Mouse (Mus musculus) neural tube, embryonic 12.5 days (tissue): ENCODE measurements around the gene Bpi. TPM values are rescaled to one million over a fixed set of nuclear protein-coding genes. Genes with fewer than 3 reads are reported as not detected.
A peak's percentile ranks its signal among the peaks of the same experiment; 100 is the strongest.

Experiments used
- ATAC-seq: fragments of 200-750 bp; cut with Nextera tagmentation; 2 replicates; pipeline ENCODE4 v1.8.0; 2017; ENCODE audit warnings: low read depth, mild to moderate bottlenecking, moderate TSS enrichment, moderate library complexity; ENCODE audit not compliant: low FRiP score
- H3K27ac ChIP-seq: fragments of 300-500 bp; sonication (generic); 2 replicates; pipeline ENCODE4 v1.5.1; 2016
- H3K27me3 ChIP-seq: fragments of 300-500 bp; sonication (generic); replicated peaks from 2 replicates; pipeline ENCODE4 v1.6.1; 2016; ENCODE audit warnings: mild to moderate bottlenecking
- H3K36me3 ChIP-seq: fragments of 300-500 bp; sonication (generic); 2 replicates; pipeline ENCODE4 v1.6.1; 2016; ENCODE audit warnings: mild to moderate bottlenecking
- H3K4me1 ChIP-seq: fragments of 300-500 bp; sonication (generic); 2 replicates; pipeline ENCODE4 v1.6.1; 2016
- H3K4me2 ChIP-seq: fragments of 300-500 bp; sonication (generic); replicated peaks from 2 replicates; pipeline ENCODE4 v1.6.1; 2016; ENCODE audit warnings: mild to moderate bottlenecking
- H3K4me3 ChIP-seq: fragments of 300-500 bp; sonication (generic); 2 replicates; pipeline ENCODE4 v1.5.1; 2016
- H3K9ac ChIP-seq: fragments of 300-500 bp; sonication (generic); 2 replicates; pipeline ENCODE4 v1.6.1; 2016; ENCODE audit warnings: mild to moderate bottlenecking
- H3K9me3 ChIP-seq: fragments of 300-500 bp; sonication (generic); 2 replicates; pipeline ENCODE4 v1.6.1; 2016; ENCODE audit warnings: mild to moderate bottlenecking
- WGBS: fragments of 180-500 bp; shearing (Covaris S2); methylation state at CpG from one replicate; pipeline ENCODE4 v1.1.7; 2016; 5-methylcytosine and 5-hydroxymethylcytosine counted together
- polyA plus RNA-seq: library from polyadenylated mRNA; unstranded; fragments of >200 nt; fragmentation: Nextera tagmentation; extraction: Ambion mirVana; gene quantifications from 2 replicates; pipeline ENCODE4 v1.2.1, GENCODE M21; 2016

Bpi gene
- polyA plus RNA-seq, 1 experiment from 2014 or later, result not detected

DNA sequence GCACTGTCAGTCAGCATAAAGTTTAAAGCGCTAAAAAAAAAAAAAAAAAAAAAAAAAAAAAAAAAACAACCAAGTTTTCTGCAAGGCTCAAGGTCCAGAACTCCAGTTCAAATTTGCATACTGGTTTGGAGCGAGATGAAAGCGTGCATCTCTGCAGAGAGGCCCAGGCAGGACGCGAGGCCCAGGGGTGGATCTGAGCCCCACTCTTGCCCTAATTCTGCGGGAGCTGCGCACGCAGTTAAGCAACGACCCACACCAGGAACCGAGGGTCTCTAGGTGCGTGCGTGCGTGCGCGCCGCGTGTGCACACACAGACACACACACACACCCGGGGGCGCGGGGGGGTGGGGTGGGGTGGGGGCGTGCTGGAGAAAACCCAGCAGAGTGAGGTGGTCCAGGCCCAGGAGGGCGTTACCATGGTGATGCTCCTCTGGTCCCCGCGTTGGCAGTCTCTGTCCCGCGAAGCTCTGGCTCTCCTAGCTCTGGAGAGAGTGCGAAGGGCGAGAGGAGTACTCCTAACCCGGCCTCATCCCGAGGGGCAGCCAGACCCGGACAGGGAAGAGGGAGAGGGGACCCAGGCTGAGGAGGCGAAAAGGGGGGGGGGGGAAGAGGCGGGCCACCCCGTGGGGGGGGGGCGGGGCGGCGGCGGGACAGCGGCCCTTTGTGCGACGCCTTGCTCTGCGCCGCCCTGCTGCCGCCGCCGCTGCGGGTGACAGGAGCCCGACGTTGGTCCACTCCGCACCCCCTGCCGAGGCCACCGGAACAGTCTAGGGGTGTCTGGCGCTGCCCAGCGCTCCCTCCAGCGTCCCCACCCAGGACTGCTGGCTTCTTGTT, 29.0 kb upstream of the Bpi start, which contains the start of gene D630003M21Rik:
TSS of gene D630003M21Rik (minus strand) at position 553 of the 833 bp plus-strand sequence.
- Histone ChIP-seq H3K36me3 (no peaks in the 10 kb centered on the region), H3K4me2 (peak within 1 kb of the TSS; percentile 91), H3K27ac (no peak within 1 kb of the TSS), H3K9me3 (no peaks in the 10 kb centered on the region), H3K9ac (peak within 1 kb of the TSS; percentile 58), H3K4me3 (peak within 1 kb of the TSS; percentile 40), H3K27me3 (no peaks in the 10 kb centered on the region), H3K4me1 (peaks cover 25% of the 10 kb centered on the region)
- ATAC-seq, result peak; percentile 81
- WGBS, result under 1% methylated on average over 45 of the region's 55 CpGs

DNA sequence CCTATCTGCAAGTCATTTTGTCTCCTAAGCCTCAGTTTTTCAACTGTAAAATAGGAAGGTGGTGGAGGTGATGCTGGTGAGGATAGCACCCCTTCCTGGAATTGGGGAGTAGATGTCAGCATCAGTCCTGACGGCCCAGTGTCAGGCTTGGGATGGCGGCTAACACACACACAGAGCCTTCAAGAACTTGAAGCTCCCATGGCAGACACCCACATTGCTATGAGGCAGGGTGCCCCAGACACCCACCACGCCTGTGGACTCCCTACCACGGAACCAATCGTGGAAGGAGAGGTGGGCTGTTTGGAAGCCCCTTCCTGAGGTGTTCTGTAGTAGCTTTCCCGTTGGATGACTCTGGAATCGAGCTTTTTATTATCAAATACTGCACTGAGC, 28.4 kb upstream of the Bpi start:
- WGBS, result 33% methylated on average over 7 of the region's 7 CpGs
- Histone ChIP-seq H3K9ac (peak overlapping the region; percentile 58), H3K9me3 (no peaks in the 10 kb centered on the region), H3K36me3 (no peaks in the 10 kb centered on the region), H3K27ac (no peak overlapping the region), H3K4me1 (peaks cover 25% of the 10 kb centered on the region), H3K4me2 (peak overlapping the region; percentile 91), H3K4me3 (peak overlapping the region; percentile 40), H3K27me3 (no peaks in the 10 kb centered on the region)
- peak; percentile 21 for ATAC-seq

DNA sequence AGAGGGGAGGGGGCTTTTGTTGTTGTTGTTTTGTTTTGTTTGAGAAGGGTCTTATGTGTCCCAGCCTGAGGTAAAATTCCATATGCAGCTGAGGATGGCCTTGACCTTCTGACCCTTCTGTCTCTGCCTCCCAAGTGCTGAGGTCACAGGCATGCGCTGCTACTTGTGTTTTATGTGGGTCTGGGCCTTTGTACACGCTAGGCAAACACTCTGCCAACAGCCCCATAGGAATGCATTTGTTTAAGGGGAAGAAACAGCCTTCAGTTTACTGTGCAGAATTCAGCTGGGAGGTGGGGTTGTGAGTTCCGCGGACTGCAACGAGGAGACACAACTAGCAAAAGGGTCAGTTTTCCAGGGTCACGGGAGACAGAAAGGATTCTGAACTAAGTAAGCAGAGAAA, 27.3 kb upstream of the Bpi start:
- Histone ChIP-seq H3K27ac (no peak overlapping the region), H3K4me1 (peaks cover 25% of the 10 kb centered on the region), H3K27me3 (no peaks in the 10 kb centered on the region), H3K9ac (no peak overlapping the region), H3K36me3 (no peaks in the 10 kb centered on the region), H3K4me3 (no peak overlapping the region), H3K9me3 (no peaks in the 10 kb centered on the region), H3K4me2 (no peak overlapping the region)
- no peak for ATAC-seq
- 33% methylated on average over 6 of the region's 6 CpGs for WGBS

DNA sequence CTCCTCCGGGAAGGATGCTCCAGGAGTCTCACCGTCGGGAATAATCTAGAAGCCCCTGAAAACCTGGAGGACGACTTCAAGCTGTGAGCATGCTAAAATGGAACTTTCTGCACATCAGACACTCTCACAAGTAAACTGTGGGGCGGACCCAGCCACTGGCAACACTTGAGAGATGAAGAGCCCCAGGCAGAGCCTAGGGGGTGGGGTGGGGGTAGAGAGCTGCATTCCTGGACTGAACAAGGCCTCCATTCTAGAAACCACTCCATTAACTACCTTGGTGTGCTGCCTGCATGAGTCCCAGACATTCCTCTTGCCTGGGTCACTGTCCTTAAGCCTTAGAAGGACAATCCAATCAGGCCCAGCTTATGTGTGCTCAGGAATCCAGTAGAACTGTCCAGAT, 26.8 kb upstream of the Bpi start:
- Histone ChIP-seq H3K9ac (no peak overlapping the region), H3K27me3 (no peaks in the 10 kb centered on the region), H3K36me3 (no peaks in the 10 kb centered on the region), H3K4me2 (no peak overlapping the region), H3K4me3 (no peak overlapping the region), H3K9me3 (no peaks in the 10 kb centered on the region), H3K27ac (no peak overlapping the region), H3K4me1 (peaks cover 25% of the 10 kb centered on the region)
- no peak for ATAC-seq
- WGBS, result 45% methylated on average over 5 of the region's 5 CpGs

DNA sequence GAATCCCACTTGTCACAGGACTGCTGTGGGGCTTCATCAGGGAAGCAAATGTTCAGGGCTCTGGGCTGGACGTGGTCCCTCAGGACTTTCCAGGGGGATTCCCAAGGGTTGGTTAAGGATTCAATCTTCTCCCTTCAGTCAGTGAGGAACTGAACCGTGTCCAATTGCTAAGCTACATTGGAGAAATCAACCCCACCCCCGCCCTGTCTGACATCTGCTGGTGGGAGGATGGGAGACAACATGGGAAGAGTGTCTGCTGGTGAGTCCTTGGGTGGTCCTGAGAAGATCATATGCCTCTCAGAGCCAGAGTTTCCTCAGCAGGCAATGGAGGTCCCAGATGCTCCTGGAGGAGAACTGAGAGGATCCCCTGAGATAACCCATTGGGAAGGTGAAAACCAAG, 25.5 kb upstream of the Bpi start:
- Histone ChIP-seq H3K9me3 (no peaks in the 10 kb centered on the region), H3K4me1 (peaks cover 25% of the 10 kb centered on the region), H3K27ac (no peak overlapping the region), H3K4me3 (no peak overlapping the region), H3K36me3 (no peaks in the 10 kb centered on the region), H3K4me2 (no peak overlapping the region), H3K9ac (no peak overlapping the region), H3K27me3 (no peaks in the 10 kb centered on the region)
- ATAC-seq, result no peak
- WGBS, result 58% methylated on average over 3 of the region's 3 CpGs

DNA sequence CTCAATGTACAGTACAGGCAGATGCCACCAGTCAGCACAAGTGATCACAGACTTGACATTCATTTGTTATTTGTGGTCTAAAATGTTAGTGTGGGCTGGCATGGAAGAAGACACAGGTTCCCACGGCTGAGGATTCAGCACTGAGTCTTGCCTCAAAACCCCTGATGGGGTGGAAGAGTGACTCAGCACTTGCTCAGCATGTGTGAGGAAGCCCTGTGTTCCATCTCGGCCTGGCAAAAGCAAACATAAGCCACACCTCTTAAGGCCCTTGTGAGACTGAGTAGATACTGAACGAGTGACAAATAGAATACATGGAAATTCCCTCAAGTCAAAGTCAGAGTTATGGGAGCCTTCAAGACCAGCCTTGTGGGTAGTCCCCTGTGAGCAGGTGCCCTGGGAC, 24.8 kb upstream of the Bpi start:
- H3K4me2 ChIP-seq, result no peak overlapping the region
- H3K27ac ChIP-seq, result no peak overlapping the region
- WGBS, result 84% methylated on average over 3 of the region's 3 CpGs
- no peaks in the 10 kb centered on the region for H3K36me3 ChIP-seq
- H3K27me3 ChIP-seq, result no peaks in the 10 kb centered on the region
- H3K9ac ChIP-seq, result no peak overlapping the region
- H3K9me3 ChIP-seq, result no peaks in the 10 kb centered on the region
- ATAC-seq, result no peak
- peaks cover 25% of the 10 kb centered on the region for H3K4me1 ChIP-seq
- H3K4me3 ChIP-seq, result no peak overlapping the region

DNA sequence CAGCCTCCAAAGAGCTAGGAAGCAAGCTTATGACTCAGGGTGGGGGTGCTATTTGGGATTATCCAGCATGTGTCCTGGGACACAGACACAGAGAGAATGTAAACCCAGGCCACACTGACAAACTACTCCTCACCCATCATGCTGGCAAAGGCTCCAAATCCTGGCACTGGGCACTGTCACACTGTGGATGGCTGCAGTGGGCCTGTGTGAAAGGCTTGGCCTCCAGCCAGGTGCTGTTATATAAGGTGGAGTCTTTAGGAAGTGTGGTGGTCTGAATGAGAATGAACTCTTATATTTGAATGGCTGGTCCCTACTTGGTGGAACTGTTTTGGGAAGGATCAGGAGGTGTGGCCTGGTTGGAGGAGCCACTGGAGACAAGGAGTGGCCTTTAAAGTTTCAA, 21.2 kb upstream of the Bpi start:
- H3K36me3 ChIP-seq, result no peaks in the 10 kb centered on the region
- no peak overlapping the region for H3K4me3 ChIP-seq
- 0 out of 2 replicates have a peak, but pooled peaks cover 2% of the 10 kb centered on the region for H3K4me1 ChIP-seq
- ATAC-seq, result no peak
- H3K27ac ChIP-seq, result no peak overlapping the region
- H3K27me3 ChIP-seq, result no peaks in the 10 kb centered on the region
- no peaks in the 10 kb centered on the region for H3K9me3 ChIP-seq
- no peak overlapping the region for H3K9ac ChIP-seq
- H3K4me2 ChIP-seq, result no peak overlapping the region

DNA sequence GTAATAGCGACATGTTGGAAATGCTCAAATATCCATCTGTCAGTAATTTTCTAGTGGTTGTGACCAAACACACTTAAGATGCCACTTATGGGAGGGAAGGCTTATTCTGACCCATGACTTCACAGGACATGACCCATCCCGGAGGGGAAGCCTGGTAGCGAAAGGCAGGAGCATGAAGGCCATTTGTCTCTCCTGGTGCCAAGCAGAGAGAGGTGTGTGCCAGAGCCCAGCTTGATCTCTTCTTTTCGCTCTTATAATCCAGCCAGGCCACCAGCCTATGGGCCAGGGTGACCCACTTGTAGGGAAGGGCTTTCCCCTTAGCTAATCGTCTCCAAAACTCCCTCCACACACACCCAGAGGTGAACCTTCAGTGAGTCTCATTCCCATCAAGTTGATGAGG, 19.8 kb upstream of the Bpi start:
- ATAC-seq, result no peak
- H3K4me3 ChIP-seq, result no peak overlapping the region
- no peaks in the 10 kb centered on the region for H3K9me3 ChIP-seq
- H3K9ac ChIP-seq, result no peak overlapping the region
- no peaks in the 10 kb centered on the region for H3K36me3 ChIP-seq
- no peaks in the 10 kb centered on the region for H3K4me1 ChIP-seq
- H3K27ac ChIP-seq, result no peak overlapping the region
- 86% methylated on average over 5 of the region's 5 CpGs for WGBS
- no peak overlapping the region for H3K4me2 ChIP-seq
- H3K27me3 ChIP-seq, result no peaks in the 10 kb centered on the region

DNA sequence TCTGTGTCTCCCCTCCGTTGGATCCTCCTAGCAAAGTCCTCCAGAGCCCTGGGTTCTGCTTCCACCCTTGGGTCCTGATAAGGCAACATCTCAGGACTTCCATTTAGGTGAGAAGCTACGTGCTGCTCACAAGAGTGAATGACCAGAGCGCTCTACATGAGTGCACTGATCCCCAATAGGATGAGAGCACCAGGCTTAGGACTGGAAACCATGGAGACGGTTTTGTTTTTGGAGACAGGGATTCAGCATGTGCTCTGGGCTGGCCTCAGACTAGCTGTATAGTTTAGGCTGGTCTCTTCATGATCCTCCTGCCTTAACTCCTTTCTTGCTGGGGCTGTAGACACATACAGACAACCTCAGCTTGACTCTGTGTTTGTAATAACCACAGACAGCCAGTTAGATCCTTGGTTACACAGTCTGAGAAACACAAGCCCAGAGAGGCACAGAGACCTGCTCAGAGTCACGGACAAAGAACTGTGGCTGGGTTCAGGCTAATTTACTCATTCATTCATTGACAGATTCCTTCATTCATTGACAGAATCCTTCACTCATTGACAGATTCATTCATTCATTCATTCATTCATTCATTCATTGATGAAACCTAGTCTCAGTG, 16.7 kb upstream of the Bpi start:
- Histone ChIP-seq H3K36me3 (no peaks in the 10 kb centered on the region), H3K4me1 (no peaks in the 10 kb centered on the region), H3K4me2 (no peak overlapping the region), H3K9me3 (no peaks in the 10 kb centered on the region), H3K9ac (no peak overlapping the region), H3K4me3 (no peak overlapping the region), H3K27me3 (no peaks in the 10 kb centered on the region), H3K27ac (no peak overlapping the region)
- no peak for ATAC-seq
- WGBS, result 69% methylated on average over 5 of the region's 5 CpGs

DNA sequence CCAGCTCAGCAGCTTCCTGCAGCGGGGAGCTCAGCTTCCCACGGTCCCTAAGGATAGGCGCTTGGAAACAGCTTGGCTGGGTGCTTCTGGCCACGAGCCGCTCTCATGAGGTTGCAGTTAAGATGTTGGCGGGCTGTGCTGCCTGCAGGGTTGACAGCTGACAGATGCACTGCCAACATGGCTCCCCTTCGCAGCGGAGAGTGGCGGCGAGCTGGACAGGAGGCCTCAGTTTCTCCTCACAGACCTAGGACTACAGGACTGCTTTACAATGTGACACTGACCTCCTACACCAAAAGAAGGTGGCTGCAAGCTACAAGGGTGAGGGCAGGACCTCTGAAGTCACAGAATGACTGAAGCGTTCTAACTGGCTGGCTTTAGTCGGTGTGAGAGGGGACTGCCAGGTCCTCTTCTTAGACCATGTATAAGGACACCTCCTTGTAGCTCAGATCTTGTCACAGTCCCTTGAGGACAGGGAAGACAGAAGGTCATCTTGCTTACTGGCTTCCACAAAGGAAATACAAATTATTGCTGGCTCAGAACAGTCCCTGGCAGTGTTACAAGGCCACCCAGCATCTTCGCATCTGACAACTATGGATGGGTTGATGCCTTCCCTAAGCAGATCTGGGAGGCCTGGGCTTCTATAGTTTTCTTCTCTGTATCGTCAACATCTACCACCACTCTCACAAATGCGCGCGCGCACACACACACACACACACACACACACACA, 15.6 kb upstream of the Bpi start:
- Histone ChIP-seq H3K4me3 (no peak overlapping the region), H3K36me3 (no peaks in the 10 kb centered on the region), H3K4me2 (no peak overlapping the region), H3K4me1 (no peaks in the 10 kb centered on the region), H3K9ac (no peak overlapping the region), H3K9me3 (no peaks in the 10 kb centered on the region), H3K27ac (no peak overlapping the region), H3K27me3 (no peaks in the 10 kb centered on the region)
- ATAC-seq, result no peak
- 89% methylated on average over 18 of the region's 18 CpGs for WGBS

DNA sequence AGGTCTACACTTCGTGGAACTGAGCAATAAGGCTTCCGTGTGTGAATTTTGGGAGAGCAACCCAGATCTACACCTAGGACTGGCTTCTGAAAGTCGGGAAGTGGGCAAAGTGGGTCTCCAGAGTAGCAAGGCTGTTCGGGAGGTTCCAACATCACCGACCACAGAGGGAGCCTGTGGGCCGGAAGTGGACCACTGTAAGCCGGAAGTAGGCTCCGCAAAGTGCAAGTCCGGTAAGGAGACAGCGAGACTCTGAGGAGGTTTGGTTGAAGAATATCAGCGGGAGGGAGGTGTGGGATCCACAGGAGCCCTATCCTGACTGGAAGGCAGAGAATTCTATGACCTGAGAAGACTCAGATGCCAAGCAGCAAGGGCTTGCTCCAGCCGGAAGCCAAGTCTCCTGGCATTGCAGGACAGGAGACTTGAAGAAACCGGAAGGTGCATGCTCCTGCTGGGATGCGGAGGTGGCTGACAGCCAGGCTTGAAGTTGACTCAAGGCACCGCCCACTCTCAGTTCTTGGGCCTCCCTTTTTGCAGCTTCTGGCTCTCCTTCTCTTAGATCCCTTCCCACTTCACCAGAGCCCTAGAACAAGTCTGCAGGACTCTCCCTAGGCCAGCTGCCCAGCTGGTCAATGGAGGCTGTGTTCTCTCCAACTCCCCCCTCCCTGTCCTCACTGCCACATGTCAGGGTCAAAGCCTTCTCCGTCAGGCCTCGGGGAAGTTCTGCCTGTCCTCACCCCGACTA, 14.6 kb upstream of the Bpi start:
- H3K36me3 ChIP-seq, result no peaks in the 10 kb centered on the region
- no peaks in the 10 kb centered on the region for H3K27me3 ChIP-seq
- no peak overlapping the region for H3K27ac ChIP-seq
- H3K9ac ChIP-seq, result no peak overlapping the region
- no peaks in the 10 kb centered on the region for H3K9me3 ChIP-seq
- H3K4me2 ChIP-seq, result no peak overlapping the region
- no peak for ATAC-seq
- no peaks in the 10 kb centered on the region for H3K4me1 ChIP-seq
- H3K4me3 ChIP-seq, result no peak overlapping the region
- WGBS, result 80% methylated on average over 18 of the region's 18 CpGs
